Mouse (Mus musculus) lung, postnatal 0 days (tissue): ENCODE measurements around the gene C5ar1. TPM values are rescaled to one million over a fixed set of nuclear protein-coding genes. Genes with fewer than 3 reads are reported as not detected.
A peak's percentile ranks its signal among the peaks of the same experiment; 100 is the strongest.
"Not testable (repeated sequence)": the region's sequence is repeated elsewhere in the genome, so short reads cannot be mapped to it uniquely, and the experiment has no call there.

ENCODE experiments used
- ATAC-seq: fragments of 200-750 bp; cut with Nextera tagmentation; 2 replicates; pipeline ENCODE4 v1.8.0; 2017; ENCODE audit warnings: moderate library complexity
- DNase-seq: peaks from one replicate; pipeline ENCODE4 v3.0.0-alpha.2; 2016; ENCODE audit warnings: low spot score
- H3K27ac ChIP-seq: fragments of 300-500 bp; sonication (generic); 2 replicates; pipeline ENCODE4 v1.5.1; 2014; ENCODE audit warnings: antibody characterized with exemption, mild to moderate bottlenecking, low read length, mixed read lengths
- H3K27me3 ChIP-seq: fragments of 300-500 bp; sonication (generic); replicated peaks from 2 replicates; pipeline ENCODE4 v1.6.1; 2014; ENCODE audit warnings: low read length, mixed read lengths; ENCODE audit not compliant: insufficient read depth
- H3K36me3 ChIP-seq: fragments of 300-500 bp; sonication (generic); 2 replicates; pipeline ENCODE4 v1.6.1; 2014; ENCODE audit warnings: low read length, mixed read lengths; ENCODE audit not compliant: insufficient read depth
- H3K4me1 ChIP-seq: fragments of 300-500 bp; sonication (generic); 2 replicates; pipeline ENCODE4 v1.6.1; 2014; ENCODE audit warnings: antibody characterized with exemption, low read depth, low read length, mixed read lengths; ENCODE audit not compliant: insufficient read depth
- H3K4me2 ChIP-seq: fragments of 300-500 bp; sonication (generic); replicated peaks from 2 replicates; pipeline ENCODE4 v1.6.1; 2014; ENCODE audit warnings: low read depth, mild to moderate bottlenecking, low read length, moderate library complexity, mixed read lengths
- H3K4me3 ChIP-seq: fragments of 300-500 bp; sonication (generic); 2 replicates; pipeline ENCODE4 v1.5.1; 2014; ENCODE audit warnings: low read depth, low read length
- H3K9ac ChIP-seq: fragments of 300-500 bp; sonication (generic); replicated peaks from 2 replicates; pipeline ENCODE4 v1.6.1; 2014; ENCODE audit warnings: low read depth, mild to moderate bottlenecking
- H3K9me3 ChIP-seq: fragments of 300-500 bp; sonication (generic); 2 replicates; pipeline ENCODE4 v1.6.1; 2016; ENCODE audit warnings: low read length, mixed read lengths
- CTCF ChIP-seq: IDR thresholded peaks from 2 replicates; pipeline ENCODE4 v1.5.1; 2016; ENCODE audit warnings: antibody characterized with exemption, mild to moderate bottlenecking
- EP300 ChIP-seq: IDR thresholded peaks from 2 replicates; pipeline ENCODE4 v1.6.1; 2016; ENCODE audit warnings: antibody characterized with exemption, mild to moderate bottlenecking, control low read depth
- WGBS: fragments of 180-500 bp; shearing (Covaris S2); extraction: QIAGEN DNeasy Blood & Tissue Kit; methylation state at CpG from one replicate; pipeline ENCODE4 v1.1.7; 2014; 5-methylcytosine and 5-hydroxymethylcytosine counted together
- polyA plus RNA-seq: library from polyadenylated mRNA; unstranded; fragments of >200 nt; fragmentation: Nextera tagmentation; extraction: Ambion mirVana; gene quantifications from 2 replicates; pipeline ENCODE4 v1.2.1, GENCODE M21; 2015

C5ar1 gene
- polyA plus RNA-seq, 1 experiment from 2014 or later = 11.8 TPM

DNA sequence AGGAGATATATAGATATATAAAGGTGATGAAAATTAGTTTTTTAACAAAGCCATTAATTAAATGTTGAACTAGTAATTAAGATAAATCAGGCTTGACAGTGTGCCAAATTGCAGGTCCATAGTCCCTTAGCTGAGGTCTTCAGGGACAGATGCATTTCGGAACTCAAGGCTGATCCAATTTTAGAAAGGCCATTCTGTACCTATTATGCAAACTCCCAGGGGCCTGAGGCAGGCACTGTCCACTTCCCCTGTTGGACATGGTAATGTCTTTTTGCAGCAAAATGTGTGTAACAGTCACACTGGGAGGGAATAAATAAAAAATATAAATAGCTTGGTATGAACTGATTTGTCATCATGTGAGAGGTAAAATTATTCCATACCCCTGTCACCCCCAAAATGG, 11.8 kb upstream of the C5ar1 start:
- H3K9me3 ChIP-seq = no peaks in the 10 kb centered on the region
- no peak overlapping the region for H3K9ac ChIP-seq

GRCm38 (mm10) chr7:16266593-16266992, 7.3 kb upstream of the C5ar1 start:
- not testable (repeated sequence) for H3K9ac ChIP-seq, H3K4me1 ChIP-seq, H3K27me3 ChIP-seq, H3K36me3 ChIP-seq, DNase-seq, ATAC-seq, H3K4me2 ChIP-seq, H3K9me3 ChIP-seq, H3K27ac ChIP-seq, H3K4me3 ChIP-seq
- WGBS = 68% methylated on average over 7 of the region's 7 CpGs

More for the DNA sequence above, 11.8 kb upstream of the C5ar1 start:
- H3K4me2 ChIP-seq = no peak overlapping the region
- H3K36me3 ChIP-seq = peaks cover 12% of the 10 kb centered on the region; the same call in 1 of the 2 replicates
- H3K27me3 ChIP-seq = no peaks in the 10 kb centered on the region
- H3K4me3 ChIP-seq = no peak overlapping the region
- ATAC-seq (no peak), DNase-seq (no peak)
- H3K27ac ChIP-seq = no peak overlapping the region
- WGBS = 80% methylated on average over 1 of the region's 1 CpGs
- TF ChIP-seq CTCF (no peak), EP300 (no peak)
- H3K4me1 ChIP-seq = peaks cover 15% of the 10 kb centered on the region; the same call in 1 of the 2 replicates

GRCm38 (mm10) chr7:16265856-16266255, 6.5 kb upstream of the C5ar1 start:
- Histone ChIP-seq H3K9me3 (no peaks in the 10 kb centered on the region), H3K27ac (no peak overlapping the region), H3K4me3 (no peak overlapping the region), H3K9ac (no peak overlapping the region), H3K4me2 (no peak overlapping the region), H3K36me3 (no peaks in the 10 kb centered on the region), H3K4me1 (no peaks in the 10 kb centered on the region), H3K27me3 (no peaks in the 10 kb centered on the region)
- ATAC-seq = no peak
- TF ChIP-seq CTCF (no peak), EP300 (no peak)
- no peak for DNase-seq
- 87% methylated on average over 11 of the region's 11 CpGs for WGBS

- Histone ChIP-seq H3K27ac (no peak overlapping the region), H3K36me3 (no peaks in the 10 kb centered on the region), H3K27me3 (no peaks in the 10 kb centered on the region), H3K9me3 (no peaks in the 10 kb centered on the region), H3K4me3 (no peak overlapping the region), H3K4me1 (no peaks in the 10 kb centered on the region), H3K4me2 (no peak overlapping the region), H3K9ac (no peak overlapping the region)
- ATAC-seq (no peak), DNase-seq (no peak)
- TF ChIP-seq EP300 (no peak), CTCF (no peak)
- 74% methylated on average over 5 of the region's 5 CpGs for WGBS
These were observed 4.5 kb upstream of the C5ar1 start for GRCm38 (mm10) chr7:16263843-16264242.

DNA sequence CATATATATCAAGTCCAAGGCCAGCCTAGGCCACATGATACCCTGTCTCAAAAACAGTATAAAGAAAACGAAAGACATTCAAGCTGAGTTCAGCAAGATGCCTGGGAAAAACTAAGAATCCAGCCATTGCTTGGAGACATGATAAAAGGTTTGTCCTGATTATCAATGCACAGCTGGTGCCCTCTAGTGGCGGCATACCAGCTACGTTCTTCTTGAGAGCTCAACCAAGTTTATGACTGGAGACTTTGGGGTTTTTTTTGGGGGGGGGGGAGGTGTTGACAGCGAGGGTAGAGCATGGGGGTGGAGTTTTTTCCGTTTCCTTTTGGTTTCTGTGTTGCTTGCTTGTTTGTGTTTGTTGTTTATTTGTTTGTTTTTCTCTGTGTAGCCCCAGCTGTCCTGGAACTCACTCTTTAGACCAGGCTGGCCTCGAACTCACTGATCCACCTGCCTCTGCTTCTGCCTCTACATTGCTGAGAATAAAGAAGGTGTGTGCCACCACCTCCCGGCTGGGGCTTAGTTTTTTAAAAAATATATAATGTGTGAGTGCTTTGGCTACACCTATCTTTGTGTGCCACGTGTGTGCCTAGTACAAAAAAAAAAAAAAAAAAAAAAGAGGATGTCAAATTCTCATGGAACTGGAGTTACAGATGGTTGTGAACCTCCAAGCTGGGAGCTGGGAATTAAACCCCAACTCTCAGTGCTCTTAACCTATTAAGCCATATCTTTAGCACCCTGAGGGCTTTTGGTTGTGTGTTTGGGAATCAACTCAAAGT, 3.9 kb upstream of the C5ar1 start:
- no peaks in the 10 kb centered on the region for H3K9me3 ChIP-seq
- H3K4me3 ChIP-seq = no peak overlapping the region
- no peak for ATAC-seq
- H3K4me2 ChIP-seq = no peak overlapping the region
- no peaks in the 10 kb centered on the region for H3K36me3 ChIP-seq
- no peak for TF ChIP-seq EP300
- peak; percentile 85 for TF ChIP-seq CTCF
- H3K9ac ChIP-seq = no peak overlapping the region
- H3K27ac ChIP-seq = no peak overlapping the region
- DNase-seq = peak; percentile 83
- H3K27me3 ChIP-seq = no peaks in the 10 kb centered on the region
- H3K4me1 ChIP-seq = no peaks in the 10 kb centered on the region
- 26% methylated on average over 8 of the region's 8 CpGs for WGBS

DNA sequence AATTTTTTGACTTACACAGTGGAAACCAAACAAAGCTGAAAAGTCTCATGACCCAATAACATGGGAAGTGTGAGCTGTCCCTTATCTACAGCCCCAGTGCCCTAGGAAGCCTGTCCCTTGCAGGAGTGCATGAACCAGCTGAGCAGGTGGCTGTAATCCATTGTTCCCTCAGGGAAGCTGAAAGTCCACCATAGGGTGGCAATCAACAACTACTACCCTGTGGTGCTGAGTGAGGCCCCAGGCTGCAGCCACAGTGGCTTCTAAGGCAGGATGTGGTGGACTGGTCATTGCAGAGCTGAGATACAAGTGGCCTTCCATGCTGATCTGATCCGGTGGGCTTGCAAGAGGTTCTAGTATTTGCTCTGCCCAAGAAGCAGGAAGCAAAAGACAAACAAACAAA, 1.8 kb upstream of the C5ar1 start:
- TF ChIP-seq EP300 (no peak), CTCF (no peak)
- 59% methylated on average over 1 of the region's 1 CpGs for WGBS

GRCm38 (mm10) chr7:16257830-16258229, 1.5 kb downstream of the C5ar1 start:
- Histone ChIP-seq H3K36me3 (no peaks in the 10 kb centered on the region), H3K27ac (no peak overlapping the region), H3K9ac (no peak overlapping the region), H3K27me3 (no peaks in the 10 kb centered on the region), H3K4me1 (no peaks in the 10 kb centered on the region), H3K9me3 (no peaks in the 10 kb centered on the region), H3K4me2 (no peak overlapping the region), H3K4me3 (no peak overlapping the region)
- WGBS = 81% methylated on average over 11 of the region's 11 CpGs
- ATAC-seq (peak; percentile 41), DNase-seq (peak; percentile 33)
- TF ChIP-seq CTCF (no peak), EP300 (no peak)

More for the DNA sequence above, 1.8 kb upstream of the C5ar1 start:
- DNase-seq = no peak
- no peak overlapping the region for H3K4me2 ChIP-seq
- H3K36me3 ChIP-seq = no peaks in the 10 kb centered on the region
- ATAC-seq = no peak
- no peaks in the 10 kb centered on the region for H3K9me3 ChIP-seq
- no peaks in the 10 kb centered on the region for H3K27me3 ChIP-seq
- H3K4me3 ChIP-seq = no peak overlapping the region
- no peaks in the 10 kb centered on the region for H3K4me1 ChIP-seq
- no peak overlapping the region for H3K27ac ChIP-seq
- H3K9ac ChIP-seq = no peak overlapping the region

DNA sequence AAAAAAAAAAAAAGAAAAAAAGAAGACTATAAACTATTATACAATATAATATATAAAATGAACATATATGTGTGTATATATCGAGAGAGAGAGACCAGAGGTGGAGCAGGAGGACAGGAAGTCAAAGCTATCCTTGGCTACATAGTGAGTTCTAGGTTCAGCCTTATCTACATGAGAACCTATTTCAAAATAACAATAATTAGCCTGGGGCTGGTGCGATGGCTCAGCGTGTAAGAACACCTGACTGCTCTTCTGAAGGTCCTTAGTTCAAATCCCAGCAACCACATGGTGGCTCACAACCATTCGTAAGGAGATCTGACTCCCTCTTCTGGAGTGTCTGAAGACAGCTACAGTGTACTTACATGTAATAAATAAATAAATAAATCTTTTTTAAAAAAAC, 3.4 kb downstream of the C5ar1 start:
- 77% methylated on average over 4 of the region's 4 CpGs for WGBS
- not testable (repeated sequence) for H3K4me3 ChIP-seq, H3K4me1 ChIP-seq, H3K9me3 ChIP-seq, H3K27me3 ChIP-seq, ATAC-seq, H3K27ac ChIP-seq, DNase-seq, H3K9ac ChIP-seq, H3K4me2 ChIP-seq, H3K36me3 ChIP-seq
